Mouse (Mus musculus) liver, embryonic 14.5 days (tissue): ENCODE results near the gene H2-T23.

Experiments
- CTCF ChIP-seq: IDR thresholded peaks from 2 replicates; pipeline ENCODE4 v1.5.1; 2016; ENCODE audit warnings: antibody characterized with exemption, low read depth, control low read depth
- EP300 ChIP-seq: IDR thresholded peaks from 2 replicates; pipeline ENCODE4 v1.6.1; 2016; ENCODE audit warnings: antibody characterized with exemption, low read depth

- no peak for TF ChIP-seq CTCF
- TF ChIP-seq EP300: no peak
Observed at GRCm38 (mm10) chr17:36022922-36023321, 9.7 kb downstream of the H2-T23 start.
